8 mouse cellular contexts compared by ENCODE assay signal in the genomic region with DNA sequence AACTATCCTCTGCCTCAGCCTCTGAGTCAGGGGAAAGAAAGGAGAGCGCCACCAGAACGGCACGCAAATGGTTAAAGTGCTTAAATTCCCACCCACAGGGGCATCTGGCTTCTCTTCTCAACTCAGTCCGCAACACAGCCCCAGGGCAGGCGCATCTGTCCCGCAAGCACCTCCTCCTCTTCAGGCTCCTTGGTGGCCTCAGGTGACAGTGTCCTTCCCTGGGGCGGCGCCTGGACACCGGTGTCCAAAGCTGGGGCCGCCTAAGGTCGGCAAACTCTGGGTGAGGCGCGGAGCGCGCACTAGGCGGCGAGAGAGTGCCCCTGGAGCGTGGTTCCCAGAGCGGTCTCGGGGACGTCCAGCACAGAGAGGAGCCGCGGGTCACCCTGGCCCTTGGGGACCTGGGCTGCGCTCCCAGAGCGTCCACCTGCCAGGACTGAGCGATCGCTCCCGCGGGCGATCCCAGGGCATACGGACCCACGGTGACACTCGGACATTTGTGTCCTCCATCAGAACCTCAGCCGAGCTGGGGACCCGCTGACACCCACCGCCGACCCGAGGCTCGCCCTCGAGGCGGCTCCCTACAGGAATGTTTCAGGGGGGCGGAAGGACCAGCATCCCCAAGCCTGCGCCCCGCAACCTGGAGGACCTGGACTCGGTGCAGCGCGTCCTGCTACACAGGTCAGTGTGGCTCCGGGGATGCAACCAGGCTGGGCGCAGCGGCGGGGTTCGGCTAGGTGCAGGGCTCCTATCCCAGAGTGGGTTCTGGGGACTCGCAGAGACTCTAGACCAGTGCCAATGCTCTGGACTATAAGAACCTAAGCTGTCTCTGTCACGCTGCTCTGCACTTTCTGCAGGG. TPM values are rescaled to one million over a fixed set of nuclear protein-coding genes. Genes with fewer than 3 reads are reported as not detected.
DNase-seq lines count a peak whose midpoint lies in the region; ATAC-seq lines count a peak whose summit lies in the region.

A gene (plus strand): TSS at position 1 of the 856 bp plus-strand sequence.

- peaks cover 52% of the 10 kb centered on the region for H3K27me3 ChIP-seq in forebrain, embryonic 12.5 days
- H3K27me3 ChIP-seq in lung, embryonic 16.5 days (ENCODE audit: control insufficient read depth, insufficient read depth, low read depth, low read length): peaks cover 15% of the 10 kb centered on the region

- under 1% methylated on average over 54 of the region's 54 CpGs for WGBS in forebrain, embryonic 12.5 days
- under 1% methylated on average over 54 of the region's 54 CpGs for WGBS in lung, embryonic 16.5 days

- no peaks in the 10 kb centered on the region for H3K36me3 ChIP-seq in forebrain, embryonic 12.5 days (replicated peaks)
- no peaks in the 10 kb centered on the region for H3K36me3 ChIP-seq in lung, embryonic 16.5 days (ENCODE audit: control insufficient read depth, insufficient read depth, low read length)

- ATAC-seq in CD4-positive, CD25-positive, alpha-beta regulatory T cell, adult 4 months: peak; percentile 22
- ATAC-seq in forebrain, embryonic 12.5 days (ENCODE audit: low FRiP score): peak; percentile 80
- ATAC-seq in lung, embryonic 16.5 days (ENCODE audit: low read depth): peak; percentile 82
- peak; percentile 66 for ATAC-seq in neutrophil, adult 5-6 weeks (ENCODE audit: extremely low read depth, insufficient number of reproducible peaks, low FRiP score, poor library complexity, severe bottlenecking)

- H3K4me2 ChIP-seq in forebrain, embryonic 12.5 days: peak within 1 kb of the TSS; percentile 100
- H3K4me2 ChIP-seq in lung, embryonic 16.5 days (ENCODE audit: low read depth, low read length): peak within 1 kb of the TSS; percentile 99

- intact Hi-C loops in heart, postnatal 10 days (cut with DNase I): no loop called here

- DNase-seq in adrenal gland, adult 18-20 months (ENCODE audit: low spot score in 2 of 2): peak; percentile 31 to 52
- peak; percentile 81 to 86 for DNase-seq in heart, postnatal 10 days
- DNase-seq in kidney, postnatal 25 days: peak; percentile 38 to 69
- DNase-seq in c-Kit-positive CD71-positive TER-119-positive erythroid progenitor cells, embryonic 14.5 days (ENCODE audit: low spot score): no peak

- peak within 1 kb of the TSS; percentile 65 for H3K4me3 ChIP-seq in forebrain, embryonic 12.5 days (replicated peaks)
- H3K4me3 ChIP-seq in lung, embryonic 16.5 days (ENCODE audit: low read length): peak within 1 kb of the TSS; percentile 60

- H3K9ac ChIP-seq in forebrain, embryonic 12.5 days: peak within 1 kb of the TSS; percentile 66
- peak within 1 kb of the TSS; percentile 60 for H3K9ac ChIP-seq in lung, embryonic 16.5 days (ENCODE audit: low read length)

- H3K27ac ChIP-seq in forebrain, embryonic 12.5 days: no peak within 1 kb of the TSS
- H3K27ac ChIP-seq in lung, embryonic 16.5 days (ENCODE audit: low read length): no peak within 1 kb of the TSS

- H3K9me3 ChIP-seq in forebrain, embryonic 12.5 days: no peaks in the 10 kb centered on the region
- no peaks in the 10 kb centered on the region for H3K9me3 ChIP-seq in lung, embryonic 16.5 days (ENCODE audit: control insufficient read depth, low read length)

- peaks cover 28% of the 10 kb centered on the region for H3K4me1 ChIP-seq in forebrain, embryonic 12.5 days
- peaks cover 14% of the 10 kb centered on the region for H3K4me1 ChIP-seq in lung, embryonic 16.5 days (replicated peaks; ENCODE audit: control insufficient read depth, insufficient read depth, low read length)

RNA-seq across cellular contexts. Expression of the gene that starts here (rescaled TPM):
- polyA plus RNA-seq in CD4-positive, CD25-positive, alpha-beta regulatory T cell, adult 4 months (2017; shearing (Covaris generic)): under 1 TPM; 0.17 to 0.33 TPM
- 1 to 10 TPM; 2.1 to 2.2 TPM for total RNA-seq in adrenal gland, adult 18-20 months (2021)
- polyA plus RNA-seq in forebrain, embryonic 12.5 days (2016; fragmentation: Nextera tagmentation; extraction: Ambion mirVana): 7.2 and 8.9 TPM in 2 replicates
- 10 to 100 TPM in 1 of 2 experiments, 1 to 10 TPM in 1; 7.0 to 10.1 TPM for total RNA-seq in heart, postnatal 10 days (2021)
- polyA plus RNA-seq in lung, embryonic 16.5 days (2015; fragmentation: Nextera tagmentation; extraction: Ambion mirVana): 3.1 and 3.4 TPM in 2 replicates
- 1.7 and 3.1 TPM in 2 replicates for total RNA-seq in neutrophil, adult 5-6 weeks (2017)

Comparison
In these comparisons a context has a peak if more than half of its experiments do, and no peak if none do; other contexts are left out.
1. Peak in ATAC-seq in CD4-positive, CD25-positive, alpha-beta regulatory T cell, adult 4 months; RNA of the gene not detected or under 1 TPM.
2. ATAC-seq: peak in every context shown above with its lines; median percentile 82 in lung, embryonic 16.5 days; 80 in forebrain, embryonic 12.5 days; 66 in neutrophil, adult 5-6 weeks; 22 in CD4-positive, CD25-positive, alpha-beta regulatory T cell, adult 4 months.